Mouse (Mus musculus) common myeloid progenitor, adult 5-6 weeks (primary cell): ENCODE measurements around the gene Pdk1. TPM values are rescaled to one million over a fixed set of nuclear protein-coding genes. Genes with fewer than 3 reads are reported as not detected.
A peak's percentile ranks its signal among the peaks of the same experiment; 100 is the strongest.
"Not testable (repeated sequence)": the region's sequence is repeated elsewhere in the genome, so short reads cannot be mapped to it uniquely, and the experiment has no call there.

Experiments
- ATAC-seq: replicated peaks from 2 replicates; pipeline ENCODE4 v1.8.0; 2016; ENCODE audit warnings: low read depth, mild to moderate bottlenecking, moderate TSS enrichment, inconsistent platforms; ENCODE audit not compliant: poor library complexity, severe bottlenecking
- total RNA-seq: library from RNA; stranded (forward); fragments of 200-1000, 187-1606 nt; gene quantifications from 2 replicates; pipeline ENCODE4 v1.2.3, GENCODE M21; 2017

Pdk1 gene
- total RNA-seq, 1 experiment from 2014 or later, result 72.0 TPM

GRCm38 (mm10) chr2:71873474-71874322 lies 674 bp downstream of the Pdk1 start:
- peak; percentile 43 for ATAC-seq

GRCm38 (mm10) chr2:71874422-71874821 lies 1.4 kb downstream of the Pdk1 start:
- ATAC-seq, result no peak

- ATAC-seq, result no peak
Measured at GRCm38 (mm10) chr2:71874836-71875235, 1.8 kb downstream of the Pdk1 start.

- ATAC-seq, result no peak
Measured at GRCm38 (mm10) chr2:71877865-71878264, 4.8 kb downstream of the Pdk1 start.

GRCm38 (mm10) chr2:71878441-71878840 lies 5.4 kb downstream of the Pdk1 start:
- ATAC-seq, result no peak

GRCm38 (mm10) chr2:71878943-71879342 lies 5.9 kb downstream of the Pdk1 start:
- no peak for ATAC-seq

GRCm38 (mm10) chr2:71882914-71883651 lies 10.1 kb downstream of the Pdk1 start:
- ATAC-seq, result no peak

GRCm38 (mm10) chr2:71887269-71887668 lies 14.2 kb downstream of the Pdk1 start:
- ATAC-seq, result no peak

- no peak for ATAC-seq
Measured at GRCm38 (mm10) chr2:71888437-71888836, 15.4 kb downstream of the Pdk1 start.

GRCm38 (mm10) chr2:71891536-71891935 lies 18.5 kb downstream of the Pdk1 start:
- no peak for ATAC-seq

GRCm38 (mm10) chr2:71892741-71893349 lies 19.8 kb downstream of the Pdk1 start:
- ATAC-seq, result no peak

GRCm38 (mm10) chr2:71895596-71896286 lies 22.7 kb downstream of the Pdk1 start:
- ATAC-seq, result no peak

- no peak for ATAC-seq
Measured at GRCm38 (mm10) chr2:71897420-71897819, 24.4 kb downstream of the Pdk1 start.

- peak; percentile 54; the same call in 1 of the 2 replicates for ATAC-seq
Measured at GRCm38 (mm10) chr2:71898335-71898856, 25.4 kb downstream of the Pdk1 start.

- no peak for ATAC-seq
Measured at GRCm38 (mm10) chr2:71899886-71900285, 26.9 kb downstream of the Pdk1 start.

GRCm38 (mm10) chr2:71905154-71905553 lies 32.1 kb downstream of the Pdk1 start:
- ATAC-seq, result no peak

- not testable (repeated sequence) for ATAC-seq
Measured at GRCm38 (mm10) chr2:71906356-71906755, 33.3 kb downstream of the Pdk1 start.

- no peak for ATAC-seq
Measured at GRCm38 (mm10) chr2:71913911-71914310, 40.9 kb downstream of the Pdk1 start.

GRCm38 (mm10) chr2:71919227-71919647 lies 46.2 kb downstream of the Pdk1 start:
- ATAC-seq, result no peak

GRCm38 (mm10) chr2:71924931-71925330 lies 51.9 kb downstream of the Pdk1 start:
- not testable (repeated sequence) for ATAC-seq
